Mouse (Mus musculus): ENCODE results near the gene Nup93. TPM values are rescaled to one million over a fixed set of nuclear protein-coding genes. Genes with fewer than 3 reads are reported as not detected.

Gene Nup93
- polyA plus RNA-seq, 1 experiment from 2014 or later: 60.9 TPM

- no peaks in the 10 kb centered on the region for H3K4me1 ChIP-seq (ENCODE audit: control insufficient read depth, insufficient read depth, low read length)
- H3K27ac ChIP-seq (replicated peaks; ENCODE audit: low read depth, low read length): no peak within 1 kb of the TSS
- no peaks in the 10 kb centered on the region for H3K27me3 ChIP-seq (replicated peaks; ENCODE audit: control insufficient read depth, insufficient read depth, low read length)
- WGBS: 87% methylated on average over 18 of the region's 21 CpGs
- ATAC-seq (ENCODE audit: low read depth) (no peak), DNase-seq (ENCODE audit: low spot score) (no peak)
- H3K9me3 ChIP-seq (ENCODE audit: control insufficient read depth, low read length): no peaks in the 10 kb centered on the region
- H3K4me2 ChIP-seq (ENCODE audit: low read depth, low read length): no peak within 1 kb of the TSS
- H3K9ac ChIP-seq (ENCODE audit: low read depth, low read length): no peak within 1 kb of the TSS
- no peaks in the 10 kb centered on the region for H3K36me3 ChIP-seq (ENCODE audit: control insufficient read depth, insufficient read depth, low read length)
- no peak within 1 kb of the TSS for H3K4me3 ChIP-seq (ENCODE audit: low read depth, low read length)
Measured at GRCm38 (mm10) chr8:94328932-94329728, 114.8 kb downstream of the Nup93 start, which contains the start of gene Slc12a3. Gene Slc12a3 (plus strand): TSS chr8:94329201.

GRCm38 (mm10) chr8:94330733-94331132, 116.4 kb downstream of the Nup93 start:
- peak; percentile 56 for ATAC-seq (ENCODE audit: low read depth)
- no peak overlapping the region for H3K27ac ChIP-seq (replicated peaks; ENCODE audit: low read depth, low read length)
- no peak overlapping the region for H3K4me3 ChIP-seq (ENCODE audit: low read depth, low read length)
- H3K27me3 ChIP-seq (replicated peaks; ENCODE audit: control insufficient read depth, insufficient read depth, low read length): no peaks in the 10 kb centered on the region
- peak; percentile 85 for DNase-seq (ENCODE audit: low spot score)
- WGBS: 28% methylated on average over 4 of the region's 4 CpGs
- no peaks in the 10 kb centered on the region for H3K36me3 ChIP-seq (ENCODE audit: control insufficient read depth, insufficient read depth, low read length)
- no peaks in the 10 kb centered on the region for H3K9me3 ChIP-seq (ENCODE audit: control insufficient read depth, low read length)
- H3K4me2 ChIP-seq (ENCODE audit: low read depth, low read length): no peak overlapping the region
- no peak overlapping the region for H3K9ac ChIP-seq (ENCODE audit: low read depth, low read length)
- no peaks in the 10 kb centered on the region for H3K4me1 ChIP-seq (ENCODE audit: control insufficient read depth, insufficient read depth, low read length)

GRCm38 (mm10) chr8:94333345-94333744, 119.0 kb downstream of the Nup93 start:
- DNase-seq (ENCODE audit: low spot score) (no peak), ATAC-seq (ENCODE audit: low read depth) (no peak)
- Histone ChIP-seq H3K27me3 (replicated peaks; ENCODE audit: control insufficient read depth, insufficient read depth, low read length) (no peaks in the 10 kb centered on the region), H3K4me3 (ENCODE audit: low read depth, low read length) (no peak overlapping the region), H3K4me2 (ENCODE audit: low read depth, low read length) (no peak overlapping the region), H3K9me3 (ENCODE audit: control insufficient read depth, low read length) (no peaks in the 10 kb centered on the region), H3K27ac (replicated peaks; ENCODE audit: low read depth, low read length) (no peak overlapping the region), H3K36me3 (ENCODE audit: control insufficient read depth, insufficient read depth, low read length) (no peaks in the 10 kb centered on the region), H3K9ac (ENCODE audit: low read depth, low read length) (no peak overlapping the region), H3K4me1 (ENCODE audit: control insufficient read depth, insufficient read depth, low read length) (no peaks in the 10 kb centered on the region)
- WGBS: 58% methylated on average over 5 of the region's 5 CpGs

- H3K4me3 ChIP-seq (ENCODE audit: low read depth, low read length): no peak overlapping the region
- H3K4me1 ChIP-seq (ENCODE audit: control insufficient read depth, insufficient read depth, low read length): no peaks in the 10 kb centered on the region
- H3K9ac ChIP-seq (ENCODE audit: low read depth, low read length): no peak overlapping the region
- H3K27me3 ChIP-seq (replicated peaks; ENCODE audit: control insufficient read depth, insufficient read depth, low read length): no peaks in the 10 kb centered on the region
- no peaks in the 10 kb centered on the region for H3K9me3 ChIP-seq (ENCODE audit: control insufficient read depth, low read length)
- ATAC-seq (ENCODE audit: low read depth) (no peak), DNase-seq (ENCODE audit: low spot score) (no peak)
- no peaks in the 10 kb centered on the region for H3K36me3 ChIP-seq (ENCODE audit: control insufficient read depth, insufficient read depth, low read length)
- WGBS: 73% methylated on average over 8 of the region's 8 CpGs
- no peak overlapping the region for H3K4me2 ChIP-seq (ENCODE audit: low read depth, low read length)
- H3K27ac ChIP-seq (replicated peaks; ENCODE audit: low read depth, low read length): no peak overlapping the region
Measured at GRCm38 (mm10) chr8:94337559-94337958, 123.2 kb downstream of the Nup93 start.

- Histone ChIP-seq H3K27me3 (replicated peaks; ENCODE audit: control insufficient read depth, insufficient read depth, low read length) (no peaks in the 10 kb centered on the region), H3K4me1 (ENCODE audit: control insufficient read depth, insufficient read depth, low read length) (no peaks in the 10 kb centered on the region), H3K36me3 (ENCODE audit: control insufficient read depth, insufficient read depth, low read length) (no peaks in the 10 kb centered on the region), H3K27ac (replicated peaks; ENCODE audit: low read depth, low read length) (no peak overlapping the region), H3K9ac (ENCODE audit: low read depth, low read length) (no peak overlapping the region), H3K4me2 (ENCODE audit: low read depth, low read length) (no peak overlapping the region), H3K9me3 (ENCODE audit: control insufficient read depth, low read length) (no peaks in the 10 kb centered on the region), H3K4me3 (ENCODE audit: low read depth, low read length) (no peak overlapping the region)
- ATAC-seq (ENCODE audit: low read depth) (no peak), DNase-seq (ENCODE audit: low spot score) (no peak)
- 92% methylated on average over 7 of the region's 7 CpGs for WGBS
Measured at GRCm38 (mm10) chr8:94340796-94341195, 126.4 kb downstream of the Nup93 start.

GRCm38 (mm10) chr8:94342691-94343090, 128.3 kb downstream of the Nup93 start:
- no peak for ATAC-seq (ENCODE audit: low read depth)
- H3K4me2 ChIP-seq (ENCODE audit: low read depth, low read length): no peak overlapping the region
- 84% methylated on average over 10 of the region's 10 CpGs for WGBS
- H3K27ac ChIP-seq (replicated peaks; ENCODE audit: low read depth, low read length): no peak overlapping the region
- H3K4me1 ChIP-seq (ENCODE audit: control insufficient read depth, insufficient read depth, low read length): no peaks in the 10 kb centered on the region
- H3K9ac ChIP-seq (ENCODE audit: low read depth, low read length): no peak overlapping the region
- no peak for DNase-seq (ENCODE audit: low spot score)
- H3K27me3 ChIP-seq (replicated peaks; ENCODE audit: control insufficient read depth, insufficient read depth, low read length): no peaks in the 10 kb centered on the region
- no peak overlapping the region for H3K4me3 ChIP-seq (ENCODE audit: low read depth, low read length)
- no peaks in the 10 kb centered on the region for H3K9me3 ChIP-seq (ENCODE audit: control insufficient read depth, low read length)
- no peaks in the 10 kb centered on the region for H3K36me3 ChIP-seq (ENCODE audit: control insufficient read depth, insufficient read depth, low read length)

GRCm38 (mm10) chr8:94343290-94343689, 128.9 kb downstream of the Nup93 start:
- no peaks in the 10 kb centered on the region for H3K27me3 ChIP-seq (replicated peaks; ENCODE audit: control insufficient read depth, insufficient read depth, low read length)
- H3K4me3 ChIP-seq (ENCODE audit: low read depth, low read length): no peak overlapping the region
- no peaks in the 10 kb centered on the region for H3K9me3 ChIP-seq (ENCODE audit: control insufficient read depth, low read length)
- H3K9ac ChIP-seq (ENCODE audit: low read depth, low read length): no peak overlapping the region
- no peak overlapping the region for H3K4me2 ChIP-seq (ENCODE audit: low read depth, low read length)
- ATAC-seq (ENCODE audit: low read depth) (no peak), DNase-seq (ENCODE audit: low spot score) (peak; percentile 80)
- 12% methylated on average over 6 of the region's 6 CpGs for WGBS
- no peaks in the 10 kb centered on the region for H3K4me1 ChIP-seq (ENCODE audit: control insufficient read depth, insufficient read depth, low read length)
- H3K27ac ChIP-seq (replicated peaks; ENCODE audit: low read depth, low read length): no peak overlapping the region
- no peaks in the 10 kb centered on the region for H3K36me3 ChIP-seq (ENCODE audit: control insufficient read depth, insufficient read depth, low read length)

GRCm38 (mm10) chr8:94343778-94344320, 129.5 kb downstream of the Nup93 start:
- ATAC-seq (ENCODE audit: low read depth) (no peak; the same call in 1 of the 2 replicates), DNase-seq (ENCODE audit: low spot score) (no peak)
- 88% methylated on average over 11 of the region's 11 CpGs for WGBS
- H3K4me1 ChIP-seq (ENCODE audit: control insufficient read depth, insufficient read depth, low read length): no peaks in the 10 kb centered on the region
- H3K9ac ChIP-seq (ENCODE audit: low read depth, low read length): no peak overlapping the region
- no peak overlapping the region for H3K4me2 ChIP-seq (ENCODE audit: low read depth, low read length)
- no peaks in the 10 kb centered on the region for H3K27me3 ChIP-seq (replicated peaks; ENCODE audit: control insufficient read depth, insufficient read depth, low read length)
- H3K9me3 ChIP-seq (ENCODE audit: control insufficient read depth, low read length): no peaks in the 10 kb centered on the region
- no peak overlapping the region for H3K4me3 ChIP-seq (ENCODE audit: low read depth, low read length)
- H3K27ac ChIP-seq (replicated peaks; ENCODE audit: low read depth, low read length): no peak overlapping the region
- no peaks in the 10 kb centered on the region for H3K36me3 ChIP-seq (ENCODE audit: control insufficient read depth, insufficient read depth, low read length)

- Histone ChIP-seq H3K36me3 (ENCODE audit: control insufficient read depth, insufficient read depth, low read length) (no peaks in the 10 kb centered on the region), H3K27me3 (replicated peaks; ENCODE audit: control insufficient read depth, insufficient read depth, low read length) (no peaks in the 10 kb centered on the region), H3K4me1 (ENCODE audit: control insufficient read depth, insufficient read depth, low read length) (no peaks in the 10 kb centered on the region), H3K9ac (ENCODE audit: low read depth, low read length) (no peak overlapping the region), H3K4me2 (ENCODE audit: low read depth, low read length) (no peak overlapping the region), H3K4me3 (ENCODE audit: low read depth, low read length) (no peak overlapping the region), H3K9me3 (ENCODE audit: control insufficient read depth, low read length) (no peaks in the 10 kb centered on the region), H3K27ac (replicated peaks; ENCODE audit: low read depth, low read length) (no peak overlapping the region)
- no peak for DNase-seq (ENCODE audit: low spot score)
- 88% methylated on average over 4 of the region's 4 CpGs for WGBS
- no peak for ATAC-seq (ENCODE audit: low read depth)
Measured at GRCm38 (mm10) chr8:94345657-94346056, 131.3 kb downstream of the Nup93 start.

Data from embryonic facial prominence, embryonic 14.5 days (tissue).